Mouse (Mus musculus) midbrain, embryonic 15.5 days (tissue): Measurements from ENCODE around the gene Gm20388. TPM values are rescaled to one million over a fixed set of nuclear protein-coding genes. Genes with fewer than 3 reads are reported as not detected.
A peak's percentile ranks its signal among the peaks of the same experiment; 100 is the strongest.
"Not testable (repeated sequence)": the region's sequence is repeated elsewhere in the genome, so short reads cannot be mapped to it uniquely, and the experiment has no call there.

Experiments used
- ATAC-seq: fragments of 200-750 bp; cut with Nextera tagmentation; replicated peaks from 2 replicates; pipeline ENCODE4 v1.8.0; 2017; ENCODE audit warnings: moderate TSS enrichment
- H3K27ac ChIP-seq: fragments of 300-500 bp; sonication (generic); 2 replicates; pipeline ENCODE4 v1.5.1; 2015; ENCODE audit warnings: mild to moderate bottlenecking, inconsistent platforms
- H3K27me3 ChIP-seq: fragments of 300-500 bp; sonication (generic); replicated peaks from 2 replicates; pipeline ENCODE4 v1.6.1; 2015; ENCODE audit warnings: inconsistent platforms
- H3K36me3 ChIP-seq: fragments of 300-500 bp; sonication (generic); replicated peaks from 2 replicates; pipeline ENCODE4 v1.6.1; 2015; ENCODE audit warnings: inconsistent platforms
- H3K4me1 ChIP-seq: fragments of 300-500 bp; sonication (generic); 2 replicates; pipeline ENCODE4 v1.6.1; 2015; ENCODE audit warnings: inconsistent platforms
- H3K4me2 ChIP-seq: fragments of 300-500 bp; sonication (generic); 2 replicates; pipeline ENCODE4 v1.6.1; 2015; ENCODE audit warnings: inconsistent platforms, mild to moderate bottlenecking, moderate library complexity
- H3K4me3 ChIP-seq: fragments of 300-500 bp; sonication (generic); 2 replicates; pipeline ENCODE4 v1.5.1; 2015; ENCODE audit warnings: mild to moderate bottlenecking, inconsistent platforms
- H3K9ac ChIP-seq: fragments of 300-500 bp; sonication (generic); 2 replicates; pipeline ENCODE4 v1.6.1; 2015; ENCODE audit warnings: mild to moderate bottlenecking, inconsistent platforms
- H3K9me3 ChIP-seq: fragments of 300-500 bp; sonication (generic); 2 replicates; pipeline ENCODE4 v1.6.1; 2016; ENCODE audit warnings: inconsistent platforms
- WGBS: fragments of 180-500 bp; shearing (Covaris S2); methylation state at CpG from one replicate; pipeline ENCODE4 v1.1.7; 2015; ENCODE audit warnings: mixed read lengths; 5-methylcytosine and 5-hydroxymethylcytosine counted together
- polyA plus RNA-seq: library from polyadenylated mRNA; unstranded; fragments of >200 nt; fragmentation: Nextera tagmentation; extraction: Ambion mirVana; gene quantifications from 2 replicates; pipeline ENCODE4 v1.2.1, GENCODE M21; 2015

The Gm20388 gene
- polyA plus RNA-seq, 1 experiment from 2014 or later, result 5.6 TPM

- Histone ChIP-seq H3K27ac (peak overlapping the region; percentile 98), H3K9ac (peak overlapping the region; percentile 94), H3K4me2 (peak overlapping the region; percentile 95), H3K9me3 (no peaks in the 10 kb centered on the region), H3K4me3 (peak overlapping the region; percentile 74), H3K4me1 (peaks cover 34% of the 10 kb centered on the region), H3K36me3 (no peaks in the 10 kb centered on the region), H3K27me3 (no peaks in the 10 kb centered on the region)
- WGBS, result 8% methylated on average over 8 of the region's 8 CpGs
- ATAC-seq, result no peak
These were observed 3499.5 kb downstream of the Gm20388 start for GRCm38 (mm10) chr8:123410049-123410587.

DNA sequence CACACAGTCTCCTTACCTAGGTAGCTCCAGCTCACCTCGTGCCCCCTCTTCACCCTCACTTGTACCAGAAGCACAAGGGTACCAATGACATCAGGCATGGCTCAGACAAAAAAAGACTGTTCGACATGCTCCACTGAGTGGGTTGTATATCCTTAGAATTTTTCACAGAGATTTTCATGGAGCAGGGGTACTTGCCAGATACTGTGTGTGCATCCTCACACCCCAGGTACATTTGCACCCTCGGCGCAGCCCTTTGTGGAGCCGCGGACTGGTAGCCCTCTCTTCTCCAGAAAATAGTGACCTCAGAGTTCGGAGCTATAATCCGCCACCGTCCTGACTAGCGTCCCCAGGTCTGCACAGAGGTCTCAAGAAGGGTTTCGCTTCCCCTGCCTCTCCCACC, 3500.1 kb downstream of the Gm20388 start:
- Histone ChIP-seq H3K27ac (peak overlapping the region; percentile 98), H3K4me3 (peak overlapping the region; percentile 74), H3K4me2 (peak overlapping the region; percentile 95), H3K4me1 (peaks cover 37% of the 10 kb centered on the region), H3K9me3 (no peaks in the 10 kb centered on the region), H3K9ac (peak overlapping the region; percentile 94), H3K27me3 (no peaks in the 10 kb centered on the region), H3K36me3 (no peaks in the 10 kb centered on the region)
- 3% methylated on average over 11 of the region's 11 CpGs for WGBS
- ATAC-seq, result peak; percentile 10

DNA sequence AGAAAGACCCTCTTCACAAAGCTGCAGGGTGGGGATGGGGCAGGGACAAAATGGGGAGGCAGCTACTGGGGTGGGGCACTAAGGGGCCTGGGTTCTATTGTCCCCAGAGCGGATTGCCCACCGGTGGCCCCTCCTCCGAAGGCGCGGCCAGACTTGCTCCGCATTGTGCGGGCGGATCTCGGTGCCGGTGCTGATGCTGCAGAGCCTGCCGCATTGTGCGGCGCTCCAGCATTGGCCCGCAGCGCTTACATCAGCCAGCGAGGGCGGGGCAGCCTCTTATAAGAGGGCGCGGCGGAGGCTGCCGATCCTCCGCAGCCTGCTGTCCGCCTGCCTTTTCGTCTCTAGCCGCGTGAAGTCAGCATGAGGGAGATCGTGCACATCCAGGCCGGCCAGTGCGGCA, 3500.6 kb downstream of the Gm20388 start, which contains the start of gene Tubb3:
Gene Tubb3, plus strand, starts transcription at position 179 of the 400 bp plus-strand sequence.
- WGBS, result under 1% methylated on average over 29 of the region's 29 CpGs
- H3K4me1 ChIP-seq, result peaks cover 38% of the 10 kb centered on the region
- H3K9ac ChIP-seq, result peak within 1 kb of the TSS; percentile 94
- peak within 1 kb of the TSS; percentile 74 for H3K4me3 ChIP-seq
- peak within 1 kb of the TSS; percentile 95 for H3K4me2 ChIP-seq
- H3K36me3 ChIP-seq, result no peaks in the 10 kb centered on the region
- ATAC-seq, result peak; percentile 94
- H3K9me3 ChIP-seq, result no peaks in the 10 kb centered on the region
- H3K27me3 ChIP-seq, result no peaks in the 10 kb centered on the region
- peak within 1 kb of the TSS; percentile 98 for H3K27ac ChIP-seq

GRCm38 (mm10) chr8:123411781-123412327, 3501.2 kb downstream of the Gm20388 start:
- Histone ChIP-seq H3K36me3 (no peaks in the 10 kb centered on the region), H3K4me1 (peaks cover 38% of the 10 kb centered on the region), H3K9me3 (no peaks in the 10 kb centered on the region), H3K4me2 (peak overlapping the region; percentile 95), H3K27ac (peak overlapping the region; percentile 98), H3K27me3 (no peaks in the 10 kb centered on the region), H3K9ac (peak overlapping the region; percentile 94), H3K4me3 (peak overlapping the region; percentile 74)
- 2% methylated on average over 16 of the region's 16 CpGs for WGBS
- ATAC-seq, result peak; percentile 41

DNA sequence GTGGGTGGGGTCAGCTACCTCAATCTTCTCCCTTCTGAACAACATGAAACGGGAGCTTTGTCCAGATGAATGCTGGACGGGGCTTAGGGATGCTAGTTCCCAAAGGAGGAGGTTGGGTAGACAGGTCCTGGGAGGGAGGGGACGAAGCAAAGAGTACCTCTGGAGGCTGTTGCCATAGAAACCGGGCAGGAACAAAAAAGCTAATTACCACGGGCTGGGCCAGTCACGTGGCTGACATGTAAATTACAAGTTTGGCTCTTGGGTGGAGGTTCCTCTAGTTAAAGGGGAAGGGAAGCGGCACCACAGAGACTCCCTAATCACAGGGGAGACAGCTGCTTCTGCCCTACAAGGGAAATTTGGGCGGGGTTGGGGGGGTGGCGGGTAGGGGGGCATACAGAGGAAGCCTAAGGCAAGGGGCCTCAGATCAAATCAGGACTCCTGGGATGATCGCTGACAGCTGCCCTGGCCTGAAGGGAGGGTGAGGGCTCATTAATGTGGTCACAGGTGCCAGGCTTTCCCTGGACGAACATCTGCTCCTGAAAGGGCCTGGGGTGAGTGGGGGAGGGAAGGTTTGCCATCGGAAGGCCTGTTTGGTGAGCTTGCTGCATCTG, 3502.0 kb downstream of the Gm20388 start:
- ATAC-seq, result no peak; the same call in 1 of the 2 replicates
- H3K27me3 ChIP-seq, result no peaks in the 10 kb centered on the region
- H3K4me1 ChIP-seq, result peaks cover 41% of the 10 kb centered on the region
- peak overlapping the region; percentile 95 for H3K4me2 ChIP-seq
- H3K36me3 ChIP-seq, result 0 out of 2 replicates have a peak, but pooled peaks cover under 1% of the 10 kb centered on the region
- under 1% methylated on average over 12 of the region's 12 CpGs for WGBS
- H3K9me3 ChIP-seq, result no peaks in the 10 kb centered on the region
- peak overlapping the region; percentile 94 for H3K9ac ChIP-seq
- H3K4me3 ChIP-seq, result peak overlapping the region; percentile 74
- H3K27ac ChIP-seq, result peak overlapping the region; percentile 98

DNA sequence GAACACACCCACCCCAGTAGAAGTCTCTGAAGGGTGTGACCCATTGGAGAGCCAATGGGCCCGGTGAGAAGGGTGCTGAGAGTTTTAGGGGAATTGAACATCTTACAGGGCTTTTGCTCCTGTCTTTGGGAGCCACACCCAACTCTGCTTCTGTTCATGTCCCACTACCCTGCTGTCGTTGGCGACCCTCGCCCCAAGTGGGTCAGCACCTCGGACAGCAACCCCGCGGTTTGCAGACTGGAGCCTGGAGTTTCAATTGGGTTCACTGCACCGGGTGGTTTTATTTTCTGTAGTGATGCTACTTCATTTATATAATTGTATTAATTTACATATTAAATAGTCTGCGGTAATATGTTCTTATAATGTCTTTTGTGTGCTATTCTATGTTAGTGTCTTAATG, 3503.6 kb downstream of the Gm20388 start:
- H3K4me1 ChIP-seq, result peaks cover 43% of the 10 kb centered on the region
- H3K9ac ChIP-seq, result peak overlapping the region; percentile 94
- ATAC-seq, result no peak
- H3K27ac ChIP-seq, result peak overlapping the region; percentile 98
- H3K4me2 ChIP-seq, result peak overlapping the region; percentile 95
- H3K36me3 ChIP-seq, result peaks cover 14% of the 10 kb centered on the region; the same call in 1 of the 2 replicates
- H3K27me3 ChIP-seq, result no peaks in the 10 kb centered on the region
- WGBS, result 8% methylated on average over 9 of the region's 9 CpGs
- H3K9me3 ChIP-seq, result no peaks in the 10 kb centered on the region
- H3K4me3 ChIP-seq, result peak overlapping the region; percentile 74

DNA sequence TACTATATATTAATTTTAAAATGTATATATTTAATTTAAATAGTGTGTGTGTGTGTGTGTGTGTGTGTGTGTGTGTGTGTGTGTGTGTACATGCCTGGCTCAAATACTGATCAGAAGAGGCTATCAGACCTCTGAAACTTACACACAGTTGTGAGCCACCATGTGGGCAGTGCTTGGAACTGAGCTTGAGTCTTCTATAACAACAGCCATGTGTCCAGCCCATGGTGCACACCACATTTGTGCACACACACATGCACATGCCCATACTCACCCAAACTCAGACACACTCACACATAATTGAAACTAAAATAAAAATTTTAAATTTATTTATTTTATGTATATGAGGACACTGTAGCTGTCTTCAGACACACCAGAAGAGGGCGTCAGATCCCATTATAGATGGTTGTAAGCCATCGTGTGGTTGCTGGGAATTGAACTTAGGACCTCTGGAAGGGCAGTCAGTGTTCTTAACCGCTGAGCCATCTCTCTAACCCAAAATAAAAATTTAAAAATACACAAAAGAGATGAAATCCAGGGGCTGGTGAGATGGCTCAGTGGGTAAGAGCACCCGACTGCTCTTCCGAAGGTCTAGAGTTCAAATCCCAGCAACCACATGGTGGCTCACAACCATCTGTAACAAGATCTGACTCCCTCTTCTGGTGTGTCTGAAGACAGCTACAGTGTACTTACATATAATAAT, 3504.5 kb downstream of the Gm20388 start:
- H3K9ac ChIP-seq, H3K27ac ChIP-seq, H3K27me3 ChIP-seq, H3K9me3 ChIP-seq, ATAC-seq: not testable (repeated sequence)
- Histone ChIP-seq H3K4me2 (peak overlapping the region; percentile 95), H3K36me3 (peaks cover 22% of the 10 kb centered on the region), H3K4me3 (peak overlapping the region; percentile 74), H3K4me1 (peaks cover 34% of the 10 kb centered on the region)
- 81% methylated on average over 5 of the region's 5 CpGs for whole genome bisulfite sequencing

DNA sequence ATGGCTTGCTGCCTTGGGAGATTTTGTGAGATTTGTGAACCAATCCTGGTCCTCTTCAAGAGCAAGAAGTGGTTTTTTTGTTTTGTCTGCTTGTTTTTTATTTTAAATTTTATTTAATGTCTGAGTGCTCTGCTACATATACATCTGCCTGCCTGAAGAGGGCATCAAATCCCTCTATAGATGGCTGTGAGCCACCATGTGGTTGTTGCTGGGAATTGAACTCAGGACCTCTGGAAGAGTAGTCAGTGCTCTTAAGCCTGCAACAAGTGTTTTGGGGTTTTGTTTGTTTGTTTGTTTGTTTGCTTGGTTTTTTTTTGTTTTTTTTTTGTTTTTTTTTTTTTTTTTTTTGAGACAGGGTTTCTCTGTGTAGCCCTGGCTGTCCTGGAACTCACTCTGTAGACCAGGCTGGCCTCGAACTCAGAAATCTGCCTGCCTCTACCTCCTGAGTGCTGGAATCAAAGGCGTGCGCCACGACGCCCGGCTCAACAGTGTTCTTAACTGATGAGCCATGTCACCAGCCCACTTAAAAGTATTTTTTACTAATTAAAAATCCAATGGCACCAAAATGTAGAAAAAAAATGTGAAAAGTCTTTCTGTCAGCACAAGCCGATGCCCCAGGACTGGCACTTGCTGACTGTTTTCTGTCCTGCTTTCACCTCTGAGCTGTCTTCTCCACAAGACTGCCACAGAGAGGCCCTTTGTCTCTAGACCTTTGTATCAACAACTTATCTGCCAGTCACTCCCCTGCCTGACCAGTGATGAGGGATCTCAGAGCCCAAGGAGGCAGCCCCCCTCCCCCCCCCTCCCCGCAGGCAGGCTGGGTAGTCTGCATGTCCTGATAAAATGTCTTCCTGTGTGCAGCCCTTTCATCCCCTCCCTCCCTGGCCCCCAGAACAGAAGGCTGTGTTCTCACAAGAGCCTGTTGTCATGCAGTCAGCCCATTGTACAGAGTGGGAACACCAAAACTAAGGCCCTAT, 3505.6 kb downstream of the Gm20388 start:
- H3K27ac ChIP-seq, result no peak overlapping the region
- WGBS, result 84% methylated on average over 8 of the region's 8 CpGs
- H3K4me2 ChIP-seq, result peak overlapping the region; percentile 95
- H3K4me3 ChIP-seq, result peak overlapping the region; percentile 74
- peaks cover 33% of the 10 kb centered on the region for H3K36me3 ChIP-seq
- H3K27me3 ChIP-seq, result no peaks in the 10 kb centered on the region
- no peaks in the 10 kb centered on the region for H3K9me3 ChIP-seq
- H3K4me1 ChIP-seq, result peaks cover 31% of the 10 kb centered on the region
- H3K9ac ChIP-seq, result 0 out of 2 replicates have a peak overlapping the region, but pooled peaks have one; percentile 10
- ATAC-seq, result no peak

DNA sequence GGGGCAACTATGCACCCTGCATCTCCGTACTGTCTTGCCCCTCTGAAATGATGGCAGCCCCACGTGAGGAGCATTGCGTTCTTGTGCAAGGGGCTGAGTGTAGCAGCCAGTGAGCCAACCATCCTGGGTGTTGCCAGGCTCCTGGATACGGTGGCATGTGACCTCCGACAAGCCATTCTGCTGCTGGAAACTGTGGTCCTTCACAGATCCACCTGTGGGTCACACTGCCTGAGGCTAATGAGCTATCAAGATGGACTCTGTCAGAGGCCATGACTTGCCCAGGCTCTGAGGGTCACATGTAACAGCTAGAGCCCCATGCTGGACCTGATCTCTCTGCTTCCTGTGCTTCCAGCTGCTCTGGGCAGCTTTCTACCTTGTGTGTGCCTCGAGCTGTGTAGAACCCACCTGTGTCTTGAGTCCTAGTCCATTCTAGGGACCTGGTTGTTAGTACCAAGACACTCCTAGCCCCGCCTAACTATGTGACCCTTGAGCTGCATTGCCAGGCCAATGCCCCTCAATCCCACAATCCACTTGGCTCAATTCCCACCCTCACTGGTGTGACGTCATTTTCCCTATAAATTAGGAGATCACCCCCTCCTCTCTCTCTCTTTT, 3506.4 kb downstream of the Gm20388 start:
- H3K4me1 ChIP-seq, result peaks cover 32% of the 10 kb centered on the region
- peak overlapping the region; percentile 95 for H3K4me2 ChIP-seq
- H3K9ac ChIP-seq, result no peak overlapping the region
- ATAC-seq, result no peak
- no peaks in the 10 kb centered on the region for H3K27me3 ChIP-seq
- H3K9me3 ChIP-seq, result no peaks in the 10 kb centered on the region
- no peak overlapping the region for H3K27ac ChIP-seq
- H3K4me3 ChIP-seq, result no peak overlapping the region
- peaks cover 38% of the 10 kb centered on the region for H3K36me3 ChIP-seq
- WGBS, result 74% methylated on average over 8 of the region's 8 CpGs

DNA sequence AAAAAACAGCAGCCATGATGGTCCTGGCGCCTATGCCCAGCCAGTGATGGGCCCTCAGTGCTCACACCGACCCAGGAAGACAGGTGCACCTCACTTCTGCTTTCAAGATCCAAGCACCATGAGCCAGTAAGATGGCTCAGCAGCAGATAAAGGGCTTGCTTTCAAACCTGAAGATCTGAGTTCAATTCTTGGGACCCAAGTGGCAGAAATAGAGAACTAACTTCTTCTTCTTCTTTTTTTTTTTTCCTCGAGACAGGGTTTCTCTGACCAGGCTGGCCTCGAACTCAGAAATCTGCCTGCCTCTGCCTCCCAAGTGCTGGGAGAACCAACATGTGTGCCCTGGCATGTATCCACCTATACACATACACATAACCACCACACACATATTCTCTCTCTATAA, 3509.1 kb downstream of the Gm20388 start:
- peaks cover 34% of the 10 kb centered on the region for H3K4me1 ChIP-seq
- WGBS, result 87% methylated on average over 4 of the region's 4 CpGs
- H3K9ac ChIP-seq, result no peak overlapping the region
- H3K4me3 ChIP-seq, result no peak overlapping the region
- H3K36me3 ChIP-seq, result peaks cover 38% of the 10 kb centered on the region
- no peak for ATAC-seq
- no peaks in the 10 kb centered on the region for H3K9me3 ChIP-seq
- no peaks in the 10 kb centered on the region for H3K27me3 ChIP-seq
- H3K27ac ChIP-seq, result no peak overlapping the region
- H3K4me2 ChIP-seq, result no peak overlapping the region
